Mouse (Mus musculus): Measurements from ENCODE around the gene Cass4. TPM values are rescaled to one million over a fixed set of nuclear protein-coding genes. Genes with fewer than 3 reads are reported as not detected.

Cass4 gene
- total and polyA plus RNA-seq, 3 experiments, result 0.35 to 5.5 TPM; not detected in 1

- Histone ChIP-seq H3K27ac (ENCODE audit: control insufficient read depth, low read depth, low read length) (no peak overlapping the region), H3K4me1 (ENCODE audit: control insufficient read depth in 1 of 2, insufficient read depth in 2 of 2, low read length in 2 of 2) (no peaks in the 10 kb centered on the region), H3K9me3 (replicated peaks; ENCODE audit: insufficient read depth, low read length) (no peaks in the 10 kb centered on the region), H3K9ac (ENCODE audit: control insufficient read depth, low read depth, low read length, poor library complexity, severe bottlenecking) (no peak overlapping the region), H3K27me3 (ENCODE audit: control insufficient read depth in 1 of 2, insufficient read depth in 2 of 2, low read length in 2 of 2) (no peaks in the 10 kb centered on the region), H3K79me2 (ENCODE audit: control insufficient read depth, insufficient read depth, low read length, poor library complexity) (peaks cover 2% of the 10 kb centered on the region), H3K36me3 (ENCODE audit: control insufficient read depth in 1 of 2, insufficient read depth in 2 of 2, low read length in 2 of 2) (no peaks in the 10 kb centered on the region; a peak in 1 of 4 replicates), H3K4me3 (ENCODE audit: control insufficient read depth in 1 of 2, insufficient read depth in 1 of 2, low read depth in 2 of 2, low read length in 2 of 2) (no peak overlapping the region)
- peak; percentile 40 for DNase-seq (ENCODE audit: low read depth, low spot score)
- TF ChIP-seq ZNF384 (IDR thresholded peaks at IDR 0.05; ENCODE audit: low read depth, low read length) (no peak), UBTF (IDR thresholded peaks at IDR 0.05; ENCODE audit: borderline replicate concordance, insufficient read depth, low read depth, low read length) (no peak), SMC3 (IDR thresholded peaks at IDR 0.05; ENCODE audit: low read depth, low read length) (peak; percentile 69), CHD1 (IDR thresholded peaks at IDR 0.05; ENCODE audit: low read depth, low read length) (no peak), ZMIZ1 (IDR thresholded peaks at IDR 0.05; ENCODE audit: low read depth, low read length) (no peak), ELF1 (IDR thresholded peaks at IDR 0.05; ENCODE audit: low read depth, low read length) (no peak), E2F4 (IDR thresholded peaks at IDR 0.05; ENCODE audit: borderline replicate concordance, low read depth, low read length) (no peak), KAT2A (conservative IDR thresholded peaks at IDR 0.05; ENCODE audit: low read depth, low read length) (no peak), TAL1 (IDR thresholded peaks at IDR 0.05; ENCODE audit: low read length) (no peak), TCF12 (IDR thresholded peaks at IDR 0.05; ENCODE audit: low read depth, low read length) (no peak), SIN3A (IDR thresholded peaks at IDR 0.05; ENCODE audit: low read length) (no peak), MEF2A (IDR thresholded peaks at IDR 0.05; ENCODE audit: extremely low read depth, insufficient replicate concordance, low read depth, low read length, poor library complexity, severe bottlenecking) (no peak), MYB (IDR thresholded peaks at IDR 0.05; ENCODE audit: low read depth, low read length) (no peak), BHLHE40 (IDR thresholded peaks at IDR 0.05; ENCODE audit: borderline replicate concordance, low read depth, low read length) (no peak), MYC (IDR thresholded peaks at IDR 0.05; ENCODE audit: low read depth, low read length) (no peak), HCFC1 (IDR thresholded peaks at IDR 0.05; ENCODE audit: low read depth, low read length) (no peak), POLR2AphosphoS5 (IDR thresholded peaks at IDR 0.05; ENCODE audit: borderline replicate concordance, low read depth, low read length) (no peak), MAFK (IDR thresholded peaks at IDR 0.05; ENCODE audit: borderline replicate concordance, low read depth, low read length) (no peak), MAZ (IDR thresholded peaks at IDR 0.05; ENCODE audit: low read depth, low read length) (no peak), MAX (IDR thresholded peaks at IDR 0.05; ENCODE audit: low read length) (no peak), EP300 (IDR thresholded peaks at IDR 0.05; ENCODE audit: low read depth in 1 of 2, low read length in 2 of 2) (no peak), ETS1 (IDR thresholded peaks at IDR 0.05; ENCODE audit: low read depth, low read length) (no peak), NRF1 (IDR thresholded peaks at IDR 0.05; ENCODE audit: insufficient read depth, low read depth, low read length, poor library complexity, severe bottlenecking) (no peak), ZKSCAN1 (IDR thresholded peaks at IDR 0.05; ENCODE audit: low read depth, low read length) (no peak), TBP (IDR thresholded peaks at IDR 0.05; ENCODE audit: low read depth, low read length) (no peak), CTCF (IDR thresholded peaks at IDR 0.05 in 2 of 3, conservative IDR thresholded peaks at IDR 0.05 in 1 of 3; ENCODE audit: control insufficient read depth in 1 of 3, insufficient read depth in 1 of 3, low read depth in 2 of 3, low read length in 3 of 3, poor library complexity in 1 of 3, severe bottlenecking in 1 of 3) (peak; percentile 32 to 56 (median 54)), RAD21 (IDR thresholded peaks at IDR 0.05; ENCODE audit: low read depth, low read length) (peak; percentile 19)
Observed at GRCm38 (mm10) chr2:172447317-172447716, 53.7 kb downstream of the Cass4 start.

Measured in MEL (cell line).